Mouse (Mus musculus) heart, adult 2 months (tissue): ENCODE measurements around the gene Tmem63b.

Experiments
- CTCF ChIP-seq: fragments of 200-600 bp; IDR thresholded peaks from 2 replicates; pipeline ENCODE4 v1.8.1; 2022; ENCODE audit warnings: antibody characterized with exemption, mild to moderate bottlenecking, moderate library complexity
- EP300 ChIP-seq: fragments of 200-500 bp; IDR thresholded peaks from 2 replicates; pipeline ENCODE4 v1.6.1; 2011; ENCODE audit warnings: low read depth, low read length, control low read depth; ENCODE audit not compliant: insufficient read depth
- POLR2A ChIP-seq: fragments of 200-500 bp; IDR thresholded peaks from 2 replicates; pipeline ENCODE4 v1.6.1; 2011; ENCODE audit warnings: mild to moderate bottlenecking, low read depth, low read length, control low read depth; ENCODE audit not compliant: insufficient read depth

GRCm38 (mm10) chr17:45699039-45699740 lies 12.5 kb upstream of the Tmem63b start:
- TF ChIP-seq CTCF (no peak), EP300 (no peak), POLR2A (no peak)
